Mouse (Mus musculus) lung, embryonic 14.5 days (tissue): ENCODE data around the gene Aldh1l1. TPM values are rescaled to one million over a fixed set of nuclear protein-coding genes. Genes with fewer than 3 reads are reported as not detected.
A peak's percentile ranks its signal among the peaks of the same experiment; 100 is the strongest.

ENCODE experiments used
- ATAC-seq: fragments of 200-750 bp; cut with Nextera tagmentation; 2 replicates; pipeline ENCODE4 v1.8.0; 2017; ENCODE audit warnings: mild to moderate bottlenecking, moderate TSS enrichment, moderate library complexity; ENCODE audit not compliant: insufficient read depth
- DNase-seq: peaks from one replicate; pipeline ENCODE4 v3.0.0-alpha.2; 2015
- H3K27ac ChIP-seq: fragments of 300-500 bp; sonication (generic); 2 replicates; pipeline ENCODE4 v1.5.1; 2014; ENCODE audit warnings: low read depth, mild to moderate bottlenecking, moderate library complexity
- H3K27me3 ChIP-seq: fragments of 300-500 bp; sonication (generic); 2 replicates; pipeline ENCODE4 v1.6.1; 2014; ENCODE audit warnings: low read length, control low read depth; ENCODE audit not compliant: insufficient read depth
- H3K36me3 ChIP-seq: fragments of 300-500 bp; sonication (generic); 2 replicates; pipeline ENCODE4 v1.6.1; 2014; ENCODE audit warnings: control low read depth; ENCODE audit not compliant: insufficient read depth
- H3K4me1 ChIP-seq: fragments of 300-500 bp; sonication (generic); 2 replicates; pipeline ENCODE4 v1.6.1; 2014; ENCODE audit warnings: antibody characterized with exemption, control low read depth; ENCODE audit not compliant: insufficient read depth
- H3K4me2 ChIP-seq: fragments of 300-500 bp; sonication (generic); 2 replicates; pipeline ENCODE4 v1.6.1; 2014; ENCODE audit warnings: mild to moderate bottlenecking
- H3K4me3 ChIP-seq: fragments of 300-500 bp; sonication (generic); 2 replicates; pipeline ENCODE4 v1.5.1; 2014; ENCODE audit warnings: low read depth, low read length
- H3K9ac ChIP-seq: fragments of 300-500 bp; sonication (generic); 2 replicates; pipeline ENCODE4 v1.6.1; 2014
- H3K9me3 ChIP-seq: fragments of 300-500 bp; sonication (generic); 2 replicates; pipeline ENCODE4 v1.6.1; 2016; ENCODE audit warnings: low read depth, low read length, control low read depth
- CTCF ChIP-seq: IDR thresholded peaks from 2 replicates; pipeline ENCODE4 v1.5.1; 2016; ENCODE audit warnings: antibody characterized with exemption, low read depth
- WGBS: fragments of 180-500 bp; shearing (Covaris S2); extraction: QIAGEN DNeasy Blood & Tissue Kit; methylation state at CpG from one replicate; pipeline ENCODE4 v1.1.7; 2014; 5-methylcytosine and 5-hydroxymethylcytosine counted together
- polyA plus RNA-seq: library from polyadenylated mRNA; unstranded; fragments of >200 nt; fragmentation: Nextera tagmentation; extraction: Ambion mirVana; gene quantifications from 2 replicates; pipeline ENCODE4 v1.2.1, GENCODE M21; 2014

The Aldh1l1 gene
- polyA plus RNA-seq, 1 experiment from 2014 or later: 0.74 TPM

DNA sequence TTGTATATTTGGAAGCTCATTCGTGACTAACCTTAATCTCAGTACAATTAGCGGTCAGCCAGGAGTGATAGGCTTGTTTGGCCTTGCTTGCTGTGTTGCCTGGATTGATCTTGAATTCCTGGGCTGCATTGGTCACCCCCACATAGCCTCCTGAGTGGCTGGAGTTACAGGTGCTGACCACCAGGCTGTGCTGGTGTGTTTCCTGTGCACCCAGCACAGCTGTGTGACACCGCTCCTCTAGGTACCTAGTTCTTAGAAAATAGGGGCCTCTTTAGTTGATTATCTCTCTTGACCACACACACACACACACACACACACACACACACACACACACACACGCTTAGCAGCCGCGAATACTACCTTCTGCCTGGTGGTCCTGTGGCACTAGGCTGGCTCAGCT lies 122.0 kb downstream of the Aldh1l1 start:
- Histone ChIP-seq H3K4me3 (no peak overlapping the region), H3K4me1 (no peaks in the 10 kb centered on the region), H3K9me3 (no peaks in the 10 kb centered on the region), H3K36me3 (no peaks in the 10 kb centered on the region), H3K27me3 (no peaks in the 10 kb centered on the region), H3K4me2 (no peak overlapping the region), H3K27ac (no peak overlapping the region), H3K9ac (no peak overlapping the region)
- no peak for ATAC-seq
- DNase-seq: peak; percentile 37
- 49% methylated on average over 6 of the region's 6 CpGs for WGBS
- peak; percentile 65 for TF ChIP-seq CTCF

DNA sequence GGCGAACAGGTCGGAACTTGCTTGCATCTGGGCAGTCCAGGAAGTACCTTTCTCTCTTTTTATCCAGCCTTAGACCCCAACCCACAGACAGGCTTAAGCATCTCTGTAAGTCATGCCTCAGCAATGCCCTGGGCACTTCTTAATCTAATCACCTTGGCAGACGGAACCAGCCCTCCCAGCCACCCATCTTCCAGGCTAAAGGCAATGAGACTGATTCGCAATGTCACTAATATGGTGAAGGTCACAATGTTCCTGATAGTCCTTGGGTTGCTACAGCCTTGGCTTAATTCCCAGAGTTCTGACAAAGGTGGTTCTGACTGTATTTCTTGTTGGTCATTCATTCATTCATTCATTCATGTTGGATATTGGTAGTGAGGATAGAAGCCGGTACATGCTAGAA lies 124.0 kb downstream of the Aldh1l1 start:
- no peak for TF ChIP-seq CTCF
- ATAC-seq (no peak), DNase-seq (no peak)
- Histone ChIP-seq H3K9ac (no peak overlapping the region), H3K27ac (no peak overlapping the region), H3K9me3 (no peaks in the 10 kb centered on the region), H3K27me3 (no peaks in the 10 kb centered on the region), H3K36me3 (no peaks in the 10 kb centered on the region), H3K4me3 (no peak overlapping the region), H3K4me1 (no peaks in the 10 kb centered on the region), H3K4me2 (no peak overlapping the region)
- 84% methylated on average over 5 of the region's 5 CpGs for WGBS

DNA sequence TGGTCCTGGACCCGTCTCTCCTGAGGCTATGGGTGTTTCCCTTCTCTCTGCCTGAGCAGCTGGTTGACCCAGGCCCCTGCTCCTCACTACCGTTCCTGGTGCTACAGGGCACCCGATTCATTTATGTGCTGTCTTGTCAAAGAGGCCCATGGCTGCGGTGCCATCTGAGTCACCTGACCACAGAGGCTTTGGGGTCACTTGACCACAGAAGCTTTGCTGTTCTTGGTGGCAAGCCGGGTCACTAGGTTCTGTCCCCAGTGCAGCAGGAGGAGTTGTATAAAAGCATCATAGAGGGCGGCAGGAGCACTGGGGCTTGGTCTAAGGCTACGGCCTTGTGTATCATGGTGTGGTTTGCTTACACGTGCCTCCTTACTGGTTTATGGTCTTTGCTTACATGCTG lies 127.0 kb downstream of the Aldh1l1 start:
- DNase-seq: no peak
- 80% methylated on average over 8 of the region's 8 CpGs for WGBS
- ATAC-seq: no peak
- no peaks in the 10 kb centered on the region for H3K9me3 ChIP-seq
- no peak overlapping the region for H3K27ac ChIP-seq
- no peaks in the 10 kb centered on the region for H3K27me3 ChIP-seq
- H3K4me3 ChIP-seq: no peak overlapping the region
- no peak overlapping the region for H3K9ac ChIP-seq
- no peaks in the 10 kb centered on the region for H3K4me1 ChIP-seq
- no peak for TF ChIP-seq CTCF
- H3K36me3 ChIP-seq: no peaks in the 10 kb centered on the region
- H3K4me2 ChIP-seq: no peak overlapping the region

DNA sequence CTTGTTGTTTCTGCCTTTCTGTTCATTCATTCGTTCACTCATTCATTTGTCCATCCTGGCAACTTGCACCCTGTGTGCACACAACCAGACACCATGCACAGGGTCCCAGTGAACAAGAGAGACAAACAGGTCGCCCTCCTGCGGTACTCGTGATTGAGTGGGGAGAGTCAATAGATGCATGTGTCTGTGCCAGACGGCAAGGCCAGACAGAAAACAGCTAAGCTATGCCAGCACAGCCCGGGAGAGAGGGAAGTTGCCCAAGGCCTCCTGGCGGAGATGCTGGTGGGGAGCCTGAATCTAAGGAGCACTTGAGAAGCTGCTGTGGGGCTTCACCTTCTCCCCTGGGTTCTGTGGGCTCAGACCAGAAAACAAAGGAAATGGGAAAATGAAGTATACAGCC lies 129.1 kb downstream of the Aldh1l1 start:
- H3K27me3 ChIP-seq: no peaks in the 10 kb centered on the region
- H3K4me1 ChIP-seq: peaks cover 8% of the 10 kb centered on the region
- H3K9ac ChIP-seq: no peak overlapping the region
- H3K4me3 ChIP-seq: no peak overlapping the region
- ATAC-seq (no peak), DNase-seq (no peak)
- no peak overlapping the region for H3K27ac ChIP-seq
- H3K9me3 ChIP-seq: no peaks in the 10 kb centered on the region
- 67% methylated on average over 7 of the region's 7 CpGs for WGBS
- no peak overlapping the region for H3K4me2 ChIP-seq
- no peaks in the 10 kb centered on the region for H3K36me3 ChIP-seq
- TF ChIP-seq CTCF: no peak

DNA sequence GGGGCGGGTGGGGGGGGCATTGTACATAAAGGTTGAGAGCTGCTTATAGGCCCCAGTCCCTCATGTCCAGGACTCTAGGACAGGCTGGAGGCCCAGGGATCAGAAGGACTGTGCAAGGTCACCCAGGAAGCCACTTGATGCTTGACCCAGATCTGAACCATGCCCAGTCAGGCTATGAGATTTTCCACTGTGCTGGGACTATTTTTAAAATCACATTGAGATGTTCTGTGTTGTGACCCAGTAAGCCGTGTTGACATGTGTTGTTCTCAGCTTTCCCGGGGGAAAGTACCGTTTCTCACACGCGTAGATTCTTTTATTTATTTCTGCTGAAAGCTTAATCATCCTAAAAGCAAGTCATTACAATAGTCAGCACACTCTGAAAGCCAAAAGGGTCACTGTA lies 129.8 kb downstream of the Aldh1l1 start:
- H3K4me1 ChIP-seq: peaks cover 8% of the 10 kb centered on the region
- no peak overlapping the region for H3K4me3 ChIP-seq
- no peaks in the 10 kb centered on the region for H3K36me3 ChIP-seq
- H3K27ac ChIP-seq: no peak overlapping the region
- no peak for TF ChIP-seq CTCF
- no peak overlapping the region for H3K4me2 ChIP-seq
- H3K27me3 ChIP-seq: no peaks in the 10 kb centered on the region
- no peak overlapping the region for H3K9ac ChIP-seq
- DNase-seq (no peak), ATAC-seq (no peak)
- WGBS: 77% methylated on average over 6 of the region's 6 CpGs
- no peaks in the 10 kb centered on the region for H3K9me3 ChIP-seq

DNA sequence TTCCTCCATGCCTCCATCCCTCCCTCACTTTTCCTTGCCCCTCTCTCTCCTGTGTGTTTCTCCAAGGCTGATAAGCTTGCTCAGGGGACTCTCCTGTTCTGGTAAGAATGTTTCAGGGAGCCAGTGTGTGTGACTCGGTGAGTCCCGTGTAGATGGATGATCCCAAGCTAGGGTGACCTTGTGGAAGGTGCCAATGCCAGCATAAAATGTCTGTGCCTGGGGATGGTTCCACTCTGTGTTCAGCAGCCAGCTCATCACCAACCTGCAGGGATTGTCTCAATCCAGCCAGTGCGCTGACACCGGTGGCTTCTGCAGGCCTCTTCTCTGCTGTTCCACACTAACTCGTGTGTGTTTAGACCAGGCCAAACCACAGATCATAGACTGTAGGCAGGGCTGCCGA lies 130.3 kb downstream of the Aldh1l1 start:
- no peaks in the 10 kb centered on the region for H3K27me3 ChIP-seq
- TF ChIP-seq CTCF: no peak
- H3K4me3 ChIP-seq: no peak overlapping the region
- H3K4me2 ChIP-seq: no peak overlapping the region
- ATAC-seq (no peak), DNase-seq (no peak)
- no peaks in the 10 kb centered on the region for H3K9me3 ChIP-seq
- WGBS: 78% methylated on average over 6 of the region's 6 CpGs
- H3K36me3 ChIP-seq: no peaks in the 10 kb centered on the region
- no peak overlapping the region for H3K9ac ChIP-seq
- no peak overlapping the region for H3K27ac ChIP-seq
- peaks cover 8% of the 10 kb centered on the region for H3K4me1 ChIP-seq

DNA sequence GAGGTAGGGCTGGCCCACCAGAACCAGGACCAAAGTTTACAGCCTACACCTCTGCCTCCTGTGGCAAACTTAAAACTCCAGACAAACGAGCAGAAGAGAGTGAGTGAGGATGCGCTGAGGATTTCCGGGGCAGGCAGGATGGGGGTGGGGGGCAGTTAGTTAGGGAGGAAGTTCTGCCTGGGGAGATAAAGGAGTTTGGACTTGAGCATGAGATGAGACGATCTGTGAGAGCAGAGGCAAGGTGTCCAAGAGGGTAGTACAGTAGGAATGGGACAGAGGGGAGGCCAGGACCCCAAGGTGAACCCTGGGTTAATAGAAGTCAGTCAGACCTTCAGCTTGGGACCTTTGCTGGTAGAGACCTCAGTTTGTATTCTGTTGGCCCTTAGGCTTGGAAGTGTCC lies 132.0 kb downstream of the Aldh1l1 start:
- TF ChIP-seq CTCF: no peak
- Histone ChIP-seq H3K36me3 (no peaks in the 10 kb centered on the region), H3K4me1 (peaks cover 17% of the 10 kb centered on the region), H3K9ac (no peak overlapping the region; the same call in 1 of the 2 replicates), H3K4me3 (no peak overlapping the region), H3K4me2 (peak overlapping the region; percentile 5; the same call in 1 of the 2 replicates), H3K9me3 (no peaks in the 10 kb centered on the region), H3K27me3 (no peaks in the 10 kb centered on the region), H3K27ac (no peak overlapping the region)
- DNase-seq (no peak), ATAC-seq (no peak)
- WGBS: 58% methylated on average over 4 of the region's 4 CpGs
